Mouse (Mus musculus) thymus, postnatal 25 days (tissue): ENCODE measurements around the gene Mrps25.

ENCODE experiments used
- DNase-seq: peaks from one replicate; pipeline ENCODE4 v3.0.0; 2022

Mrps25 gene

DNA sequence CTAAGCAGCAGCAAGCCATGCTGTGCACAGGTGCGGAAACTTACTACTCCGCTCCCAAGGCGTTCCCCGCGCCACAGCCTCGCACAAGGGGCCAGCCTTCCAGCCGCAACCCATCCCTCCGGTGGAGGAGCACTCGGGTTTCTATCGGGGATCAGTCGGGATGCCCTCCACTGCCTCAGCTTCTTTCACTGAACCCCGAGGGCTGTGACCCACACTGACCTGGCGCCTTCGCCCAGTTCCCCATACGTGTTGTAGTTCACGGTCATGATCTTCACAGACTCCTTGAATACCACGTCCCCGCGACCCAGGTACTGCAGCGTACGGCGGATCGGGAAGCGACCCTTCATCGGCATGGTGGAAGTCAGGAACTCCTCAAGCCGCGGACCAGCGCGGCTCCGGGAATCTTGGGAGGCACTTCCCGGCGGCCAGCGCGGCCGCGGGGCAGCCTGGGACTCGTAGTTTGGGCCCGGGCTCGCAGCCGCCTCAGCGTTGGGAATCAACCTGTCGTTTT, at the start of gene Mrps25:
TSS of gene Mrps25 (minus strand) at position 413 of the 511 bp plus-strand sequence.
- peak; percentile 53 for DNase-seq

DNA sequence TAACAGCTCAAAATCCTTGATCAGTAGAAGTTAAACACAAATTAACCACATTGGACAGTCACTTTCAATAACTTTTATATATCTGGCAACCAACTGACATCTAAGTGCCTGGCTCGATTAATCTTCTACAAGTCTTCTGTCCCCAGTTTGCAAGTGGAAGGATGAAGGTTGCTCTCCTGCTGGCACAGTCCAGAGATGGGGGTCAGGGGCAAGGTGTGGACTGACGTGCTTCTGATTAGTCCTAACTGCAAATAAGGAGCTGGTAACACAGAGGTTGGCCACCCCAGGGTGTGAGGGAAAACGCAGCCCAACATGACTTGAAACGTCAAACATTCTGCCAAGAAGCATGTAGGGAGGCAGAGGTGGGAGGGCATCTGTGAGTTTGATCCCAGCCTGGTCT, 47.9 kb upstream of the Mrps25 start:
- DNase-seq: no peak

DNA sequence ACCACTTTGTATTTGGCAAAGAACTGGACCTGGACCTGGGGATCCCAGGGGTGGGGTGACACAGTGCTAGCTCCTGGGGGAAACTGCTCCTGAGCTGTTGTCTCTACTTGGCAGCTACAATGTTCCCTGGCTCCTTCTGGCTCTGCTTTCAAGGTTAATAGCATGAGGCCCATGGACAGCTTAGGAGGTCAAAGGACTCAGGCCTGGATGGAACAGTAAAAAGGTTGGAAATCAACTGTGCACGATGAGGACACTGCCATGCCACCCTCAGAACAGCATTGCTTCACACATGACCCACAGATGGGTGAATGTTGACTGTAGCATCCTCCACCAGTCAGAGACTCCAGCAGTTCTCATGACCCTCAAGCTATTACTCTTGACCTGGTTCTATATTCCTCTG, 47.5 kb upstream of the Mrps25 start:
- no peak for DNase-seq

DNA sequence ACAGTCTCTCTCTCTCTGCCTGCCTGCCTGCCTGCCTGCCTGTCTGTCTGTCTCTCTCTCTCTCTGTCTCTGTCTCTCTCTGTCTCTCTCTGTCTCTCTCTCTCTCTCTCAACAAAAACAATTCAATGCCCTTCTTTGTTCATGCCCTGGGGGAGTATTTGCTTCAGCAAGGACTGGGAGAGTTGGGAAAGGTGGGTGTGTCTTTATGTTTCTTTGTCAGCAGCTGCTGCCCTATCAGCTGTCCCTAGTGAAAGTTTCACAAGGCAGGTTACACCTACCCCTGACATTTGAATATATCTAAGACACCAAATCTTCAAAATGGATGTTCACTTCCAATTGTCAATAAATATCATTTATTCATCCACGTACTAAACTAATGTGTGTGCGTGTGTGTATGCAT, 45.8 kb upstream of the Mrps25 start:
- DNase-seq: no peak

DNA sequence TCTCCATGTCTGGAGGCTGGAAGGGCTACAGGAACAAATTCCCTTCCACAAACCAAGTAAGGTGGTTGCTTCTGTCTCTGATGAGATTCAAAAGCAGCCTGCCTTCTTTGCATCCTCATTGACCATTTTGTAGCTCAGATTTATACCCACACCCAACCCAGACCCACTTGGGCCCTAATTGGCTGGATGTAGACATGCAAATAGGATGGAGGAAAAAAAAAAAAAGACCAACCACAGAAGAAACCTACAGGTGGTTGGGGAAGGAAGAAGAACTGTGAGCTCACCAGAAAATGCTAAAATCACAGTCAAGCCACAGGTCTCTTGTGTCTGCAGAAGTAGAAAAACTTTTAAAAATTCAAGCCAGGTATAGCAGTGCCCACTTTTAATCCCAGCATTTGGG, 45.3 kb upstream of the Mrps25 start:
- no peak for DNase-seq

DNA sequence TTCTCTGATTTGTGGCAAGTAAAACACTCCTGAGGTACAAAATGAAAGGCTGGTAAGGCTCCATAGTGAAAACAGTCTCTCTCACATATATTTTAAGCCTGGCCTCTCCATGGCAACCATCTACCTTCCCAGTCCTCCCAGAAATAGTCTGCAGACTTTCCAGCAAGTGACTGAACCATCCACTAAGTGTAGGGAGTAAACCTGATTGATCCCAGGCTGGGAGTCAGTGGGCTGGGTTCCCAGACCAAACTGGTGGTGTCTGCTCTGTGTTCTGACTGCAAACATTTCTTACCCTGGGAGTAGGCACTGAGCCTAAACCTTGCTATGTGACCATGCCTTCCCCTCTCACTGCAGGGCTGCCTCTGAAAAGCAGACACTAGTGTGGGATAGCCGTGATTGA, 41.1 kb upstream of the Mrps25 start:
- DNase-seq: no peak

DNA sequence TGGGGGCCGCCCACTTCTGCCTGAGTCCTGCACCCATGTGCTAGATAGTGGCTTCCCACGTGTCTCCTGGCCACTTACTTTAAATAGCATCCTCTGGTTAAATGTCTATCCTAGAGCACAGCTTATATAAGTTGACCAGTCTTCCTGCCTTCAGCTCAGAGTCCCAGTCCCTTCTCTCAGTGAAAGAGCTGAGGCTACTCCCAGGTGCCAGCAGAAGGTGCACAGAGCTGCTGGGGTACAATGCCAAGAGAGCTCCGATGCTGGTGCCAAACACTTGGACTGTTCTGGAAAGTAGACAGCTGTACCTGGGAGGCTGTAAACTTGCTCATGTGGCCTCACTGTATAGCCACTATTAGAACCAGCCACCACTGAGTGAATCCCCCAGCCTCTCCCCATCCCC, 38.2 kb upstream of the Mrps25 start:
- no peak for DNase-seq

DNA sequence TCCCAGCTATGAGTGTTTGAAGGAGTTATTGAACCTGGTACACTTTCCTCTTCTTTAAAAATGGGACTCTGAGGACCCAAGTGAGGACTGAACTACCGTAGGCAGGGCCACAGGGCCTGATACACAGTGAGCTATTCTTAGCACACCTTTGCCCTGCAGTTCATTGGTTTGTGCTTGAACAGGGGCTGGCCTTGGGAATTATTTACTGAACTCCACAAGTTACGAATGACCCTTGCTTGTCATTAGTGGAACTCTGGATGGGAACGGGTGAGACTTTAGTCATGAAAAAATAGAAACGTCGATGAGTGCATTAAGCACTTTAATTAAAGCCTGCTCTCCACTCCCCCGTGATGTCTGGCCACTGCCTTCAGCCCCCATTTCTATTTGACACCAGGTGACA, 37.8 kb upstream of the Mrps25 start:
- no peak for DNase-seq

DNA sequence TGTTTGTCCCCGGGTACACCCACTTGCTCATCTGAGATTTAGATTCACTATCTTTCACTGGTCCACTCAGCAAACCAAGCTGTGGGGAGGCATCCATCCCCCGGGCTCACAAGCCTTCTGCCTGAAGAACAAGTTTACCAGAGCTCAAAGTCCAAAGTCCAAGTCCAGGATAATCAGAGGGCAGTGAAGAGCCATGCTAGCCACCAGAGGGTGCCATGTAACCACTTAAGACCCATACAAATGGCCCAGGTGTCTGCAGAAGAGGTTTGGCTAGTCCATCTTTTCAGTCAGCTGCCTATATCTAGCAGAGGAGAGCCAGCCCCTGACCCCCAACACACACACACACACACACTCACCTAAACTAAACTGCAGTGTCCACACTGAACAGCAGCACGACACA, 35.6 kb upstream of the Mrps25 start:
- DNase-seq: peak; percentile 9

DNA sequence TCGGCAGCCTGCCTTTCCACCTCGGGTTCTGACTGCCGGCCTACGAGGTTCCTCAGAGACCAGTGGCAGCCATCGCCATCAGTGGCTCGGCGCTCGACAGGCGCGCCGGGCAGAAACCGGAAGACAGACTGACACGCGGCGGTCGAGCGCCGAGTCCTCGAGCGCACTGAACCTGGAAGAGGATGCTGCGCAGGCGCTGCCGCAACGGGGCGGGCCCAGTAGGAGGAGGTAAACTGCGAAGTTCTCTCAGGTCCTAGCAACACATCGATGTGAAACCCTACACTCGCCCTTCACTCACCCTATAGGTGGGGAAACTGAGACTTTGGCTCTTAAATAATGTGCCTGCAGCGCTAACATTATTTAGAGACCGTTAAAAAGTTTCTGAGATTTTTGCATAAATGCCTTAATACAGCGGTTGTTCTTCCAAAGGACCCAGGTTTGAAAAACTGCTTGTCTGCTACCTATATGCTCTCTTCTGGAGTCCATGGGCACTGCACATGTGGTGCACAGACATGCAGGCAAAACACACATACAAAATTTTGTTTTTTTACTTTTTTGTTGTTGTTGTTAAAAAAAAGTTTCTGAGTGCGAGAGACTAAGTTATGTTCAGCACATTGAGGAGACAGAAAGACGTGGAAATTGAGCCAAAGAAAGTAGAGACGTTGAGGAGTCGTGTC, 31.1 kb upstream of the Mrps25 start, which contains the start of gene Rbsn:
TSS of gene Rbsn (minus strand) at position 153 of the 677 bp plus-strand sequence.
- peak; percentile 91 for DNase-seq

DNA sequence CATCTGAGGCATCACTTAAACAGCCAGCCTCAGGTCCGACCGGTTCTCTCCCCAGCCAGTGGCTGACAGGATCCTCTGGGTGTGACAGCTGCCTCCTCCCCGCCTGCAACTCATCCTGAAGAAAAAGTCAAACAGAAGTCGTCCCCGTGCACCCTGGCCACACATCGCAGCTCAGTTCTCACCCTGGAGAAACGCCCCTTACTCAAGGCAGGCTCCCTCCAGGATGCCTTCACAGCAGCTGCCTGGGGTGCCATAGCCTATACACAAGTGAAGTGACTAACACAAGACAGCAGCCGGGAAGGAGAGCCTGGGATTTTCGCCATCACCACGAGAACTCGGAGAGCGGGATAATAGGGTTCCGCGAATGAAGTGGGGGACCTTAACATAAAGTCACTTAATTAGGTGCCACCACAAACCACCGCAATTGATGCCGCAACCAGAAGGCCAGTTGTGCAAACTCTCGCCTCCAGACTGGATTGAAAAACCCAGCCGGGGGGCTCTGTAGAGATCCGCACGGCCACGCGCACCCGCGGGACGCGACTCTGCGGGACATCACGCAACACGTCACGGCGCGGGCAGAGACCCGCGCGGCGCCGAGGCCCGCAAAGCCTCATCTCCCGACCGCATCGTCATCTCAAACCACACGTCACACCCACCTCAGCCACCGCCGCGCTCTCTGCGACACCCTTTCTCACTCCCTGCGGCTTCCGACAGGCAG, 30.4 kb upstream of the Mrps25 start:
- DNase-seq: peak; percentile 25

DNA sequence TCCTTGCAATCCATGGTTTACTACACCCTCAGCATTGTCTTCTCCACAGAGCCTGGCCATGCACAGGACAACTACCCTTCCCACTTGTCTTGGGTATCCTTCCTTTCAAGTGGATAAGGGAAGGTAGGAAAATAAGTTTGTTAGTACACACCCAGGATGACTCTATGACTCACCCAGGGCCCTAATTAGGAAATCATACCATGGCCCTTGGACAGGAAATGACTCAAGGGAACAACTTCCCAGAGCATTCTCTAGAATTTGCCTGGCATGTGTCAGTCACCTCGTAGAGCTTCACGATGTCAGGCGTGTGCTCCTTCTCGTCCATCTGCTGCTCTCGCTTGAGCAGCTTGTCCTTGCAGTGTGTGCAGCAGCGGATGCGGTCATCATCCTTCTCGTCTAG, 15.6 kb upstream of the Mrps25 start:
- DNase-seq: no peak

DNA sequence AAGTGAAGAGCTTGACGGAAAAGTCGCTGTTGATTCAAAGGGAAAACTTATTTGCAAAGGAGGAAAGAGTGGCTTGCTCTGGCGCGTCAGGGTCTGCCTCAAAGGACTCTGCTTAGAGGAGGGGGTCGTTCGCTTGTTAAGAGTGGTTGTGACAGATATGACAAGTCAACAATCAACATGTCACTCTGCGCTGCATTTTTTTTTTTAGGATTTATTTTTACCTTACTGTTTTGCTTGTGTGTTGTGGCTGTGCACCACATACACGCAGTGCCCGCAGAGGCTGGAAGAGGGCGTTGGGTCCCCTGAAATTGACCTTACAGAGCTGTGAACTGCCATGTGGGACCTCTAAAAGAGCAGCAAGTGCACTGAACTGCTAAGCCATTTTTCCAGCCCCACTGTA, 345 bp upstream of the Mrps25 start:
- DNase-seq: no peak

DNA sequence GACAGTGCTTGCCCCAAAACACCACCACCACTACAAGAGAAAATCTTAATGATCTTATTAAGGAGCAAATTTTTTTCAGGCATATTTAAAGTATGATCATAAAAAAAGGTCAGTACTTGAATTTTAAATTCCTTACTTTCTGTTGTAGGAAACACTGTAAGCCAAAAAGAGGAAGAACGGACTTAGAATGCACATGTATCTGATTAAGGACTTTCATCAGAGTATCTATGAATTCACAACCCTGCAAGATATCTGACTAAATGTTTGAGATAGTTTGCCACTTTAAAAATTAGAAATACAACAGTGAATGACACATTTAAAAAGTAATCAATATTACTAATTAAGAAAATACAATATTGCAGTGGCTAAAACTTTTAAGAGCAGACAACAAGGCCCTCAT, 7.4 kb downstream of the Mrps25 start:
- DNase-seq: no peak

DNA sequence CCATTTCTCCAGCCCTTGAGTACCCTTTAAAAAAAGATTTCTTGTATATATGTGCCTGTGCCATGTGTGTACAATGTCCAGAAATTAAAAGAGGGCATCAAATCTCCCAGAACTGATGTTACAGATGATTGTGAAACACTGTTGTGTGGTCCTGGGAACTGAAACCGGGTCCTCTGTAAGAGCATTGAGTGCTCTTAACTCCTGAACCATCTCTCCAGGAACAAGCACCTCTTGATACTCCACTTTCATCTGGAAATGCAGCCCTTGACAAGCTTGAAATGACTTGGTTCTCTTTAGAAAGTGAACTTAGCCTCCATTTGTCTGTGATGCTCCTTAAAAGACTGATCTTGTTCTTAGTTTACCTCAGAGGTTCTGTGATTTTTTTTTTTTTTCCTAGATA, 21.1 kb downstream of the Mrps25 start:
- DNase-seq: no peak

DNA sequence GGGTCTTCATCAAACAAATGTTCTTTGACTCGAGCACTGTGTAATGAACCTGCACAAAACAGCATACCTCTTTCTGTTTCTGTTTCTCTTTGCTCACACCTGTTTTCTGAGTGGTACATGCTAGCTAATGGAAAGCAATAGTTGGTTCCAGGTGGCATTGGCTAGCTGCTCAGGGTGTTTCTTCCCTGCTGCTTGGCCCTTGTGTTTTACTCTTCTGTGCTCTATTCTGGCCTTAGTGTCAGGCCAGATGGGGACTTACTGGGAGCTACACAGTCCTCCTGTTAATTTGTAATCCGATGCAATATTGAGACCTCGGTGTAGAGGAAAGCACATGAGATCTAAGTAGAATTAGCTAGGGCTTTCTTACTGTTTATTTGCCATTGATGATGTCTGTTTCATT, 25.0 kb downstream of the Mrps25 start:
- DNase-seq: no peak

DNA sequence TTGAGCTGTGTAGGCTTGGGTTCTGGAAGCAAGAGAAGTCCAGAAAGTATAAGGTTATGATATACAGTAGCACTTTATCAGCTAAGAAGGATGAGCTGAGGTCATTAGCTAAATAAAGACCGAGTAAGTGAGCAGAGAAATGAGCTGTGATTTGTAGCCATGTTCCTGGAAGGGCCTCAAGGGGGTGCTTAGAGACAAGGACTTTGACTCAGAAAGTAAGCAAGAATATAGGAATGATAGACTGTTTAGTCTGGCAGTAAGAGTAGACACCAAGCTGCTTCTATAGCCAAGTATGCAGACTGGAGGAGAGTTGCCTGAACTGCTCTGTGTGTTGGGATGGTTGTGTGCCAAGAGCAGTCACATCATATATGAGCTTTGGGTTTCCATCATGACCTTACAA, 30.1 kb downstream of the Mrps25 start:
- DNase-seq: no peak

DNA sequence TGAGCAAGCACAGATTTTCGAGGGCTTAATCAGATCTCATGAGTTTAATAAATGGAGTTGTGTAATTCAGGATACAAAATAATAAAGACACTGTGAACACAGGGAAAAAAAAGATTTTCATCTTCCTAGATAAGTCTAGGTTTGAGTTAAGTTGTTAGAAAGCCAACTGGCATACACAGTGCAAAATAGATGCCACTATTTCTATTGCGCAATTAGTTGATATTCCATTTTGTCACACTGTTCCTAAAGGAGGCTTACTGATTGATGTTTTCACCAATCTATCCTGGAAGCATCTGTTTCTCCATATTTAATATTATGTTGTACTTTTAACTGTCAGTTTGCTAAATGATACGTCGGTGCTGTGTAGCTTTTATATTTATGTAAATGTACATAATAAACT, 38.0 kb downstream of the Mrps25 start:
- no peak for DNase-seq

DNA sequence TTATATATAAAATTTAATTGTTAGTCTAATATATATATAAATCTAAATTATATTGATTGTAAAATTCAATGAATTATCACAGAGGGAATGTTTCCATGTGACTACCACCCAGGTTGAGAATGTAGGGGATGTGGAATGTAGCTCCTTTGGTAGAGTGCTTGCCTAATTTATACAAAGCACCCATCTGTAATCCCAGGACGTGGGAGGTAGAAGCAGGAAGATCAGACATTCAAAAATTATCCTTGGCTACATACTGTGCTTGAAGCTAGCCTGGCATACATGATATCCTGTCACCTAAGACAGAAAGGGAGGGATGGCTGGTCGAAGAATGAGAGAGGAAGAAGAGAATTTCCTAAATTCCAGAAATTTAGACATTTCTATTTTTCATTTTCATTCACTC, 47.5 kb downstream of the Mrps25 start:
- DNase-seq: no peak

DNA sequence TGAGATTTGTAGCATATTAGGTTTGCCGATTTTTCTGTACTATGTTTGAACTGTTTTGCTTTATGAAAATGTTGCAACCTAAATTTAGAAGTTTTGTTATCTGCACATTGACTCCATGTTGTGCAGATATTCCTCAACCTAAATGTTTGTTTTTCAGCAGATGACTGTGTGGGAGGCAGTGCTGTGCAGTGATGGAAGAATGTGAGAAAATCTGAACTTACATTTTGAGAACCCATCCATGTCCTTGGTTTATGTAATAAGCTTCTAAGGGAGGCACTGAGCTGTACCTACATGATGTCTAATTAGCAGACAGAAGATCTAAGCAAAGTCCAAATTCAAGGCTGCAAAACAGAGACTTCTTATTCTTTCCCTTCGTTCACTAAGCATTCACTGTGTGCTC, 50.2 kb downstream of the Mrps25 start:
- DNase-seq: no peak

DNA sequence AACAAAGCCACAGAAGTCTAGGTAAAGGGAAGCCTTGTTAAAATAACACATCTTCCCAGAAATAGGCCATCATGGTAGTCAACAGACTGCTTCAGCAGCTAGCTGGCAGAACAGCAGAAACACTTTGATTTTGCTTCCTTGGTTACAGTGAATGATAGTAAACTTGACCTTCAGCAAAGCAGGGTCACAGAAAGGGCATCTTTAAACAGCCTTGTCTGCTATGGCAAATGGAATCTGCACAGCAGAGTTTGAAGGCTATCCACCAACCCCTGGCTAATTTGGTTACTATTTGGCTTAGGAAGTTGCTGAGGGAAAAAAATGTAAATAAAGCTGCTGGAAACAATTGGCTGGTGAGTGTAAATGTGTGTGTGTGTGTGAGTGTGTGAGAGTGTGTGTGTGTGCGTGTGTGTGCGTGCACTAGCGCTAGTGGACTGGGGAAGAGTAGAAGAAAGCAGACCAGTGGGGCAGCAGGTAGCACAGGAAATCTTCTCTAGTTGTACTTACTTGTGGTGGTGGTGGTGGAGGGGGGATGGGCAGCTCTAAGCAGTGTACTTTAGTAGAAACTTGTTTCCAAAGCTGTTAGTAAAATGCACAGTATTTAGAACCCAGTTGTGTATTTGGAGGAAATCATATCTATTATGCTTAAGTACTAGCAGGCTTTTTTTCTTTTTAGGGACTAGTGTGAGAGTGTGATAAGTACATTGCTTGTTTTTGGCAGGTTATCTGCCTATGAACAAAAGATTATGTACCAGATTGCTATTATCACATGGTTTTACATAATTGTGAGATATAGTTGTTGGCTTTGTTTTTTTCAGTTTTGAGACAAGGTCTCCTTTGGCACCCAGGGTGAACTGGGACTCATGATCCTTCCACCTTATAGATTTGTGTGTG, 51.6 kb downstream of the Mrps25 start:
- peak; percentile 7 for DNase-seq

DNA sequence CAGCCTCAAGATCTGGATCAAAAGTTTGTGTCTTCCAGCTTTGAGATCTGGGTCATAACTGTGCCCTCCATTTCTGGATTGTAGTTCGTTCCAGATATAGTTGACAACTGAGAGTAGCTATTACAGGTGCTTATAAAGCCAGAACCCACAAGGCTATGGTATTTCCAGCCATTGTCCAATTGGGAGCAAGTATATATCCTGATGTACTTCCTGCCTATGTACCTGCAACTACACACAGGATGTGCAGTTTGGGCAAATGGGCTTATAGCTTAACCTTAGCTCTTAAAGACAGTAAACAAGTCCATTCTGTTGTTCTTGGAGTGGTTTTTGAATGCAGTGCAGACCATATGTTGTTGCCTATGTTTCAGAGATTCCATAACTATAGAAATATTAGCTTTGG, 52.4 kb downstream of the Mrps25 start:
- DNase-seq: no peak

DNA sequence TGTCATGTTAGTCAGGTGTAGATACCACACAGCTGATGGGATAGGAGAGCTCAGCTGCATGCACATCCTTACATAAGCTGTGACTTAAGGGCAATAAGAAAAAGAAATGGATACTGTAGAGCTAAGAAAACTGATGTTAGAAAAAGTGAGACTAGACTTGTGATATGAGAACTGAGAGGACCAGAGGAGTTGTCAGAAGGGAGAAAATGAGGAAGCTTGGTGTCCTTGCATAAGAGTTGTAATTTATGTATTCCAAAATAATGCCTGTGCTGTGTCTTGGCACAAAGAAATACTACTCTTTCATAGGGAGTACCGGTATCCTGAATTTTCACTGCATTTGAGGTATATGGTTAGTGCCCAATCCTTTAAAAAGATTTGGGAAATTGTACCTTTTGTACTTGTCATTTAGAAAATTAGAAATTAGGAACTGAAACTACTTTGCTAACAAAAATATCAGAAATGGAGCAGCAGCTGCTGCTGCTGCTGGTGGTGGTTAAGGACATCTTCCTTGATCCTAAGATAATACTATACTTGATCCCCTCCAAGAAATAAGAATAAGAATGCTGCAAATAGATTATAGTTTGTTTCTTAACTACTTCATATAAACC, 56.9 kb downstream of the Mrps25 start:
- DNase-seq: no peak
